Mouse (Mus musculus) large intestine, adult 2 months (tissue): ENCODE measurements around the gene Senp1. TPM values are rescaled to one million over a fixed set of nuclear protein-coding genes. Genes with fewer than 3 reads are reported as not detected.

Experiments used
- DNase-seq: peaks from one replicate; pipeline ENCODE4 v3.0.0-alpha.2; 2012; ENCODE audit warnings: low read depth, low spot score
- WGBS: fragments of 180-500 bp; shearing (Covaris S2); methylation state at CpG from one replicate; pipeline ENCODE4 v1.1.7; 2018; 5-methylcytosine and 5-hydroxymethylcytosine counted together
- polyA plus RNA-seq: library from polyadenylated mRNA; depleted of rRNA; stranded (reverse); fragments of >200 nt; gene quantifications from 2 replicates; pipeline ENCODE4 v1.2.3, GENCODE M21; 2012

The Senp1 gene
- polyA plus RNA-seq, 1 experiment, result 9.3 TPM

DNA sequence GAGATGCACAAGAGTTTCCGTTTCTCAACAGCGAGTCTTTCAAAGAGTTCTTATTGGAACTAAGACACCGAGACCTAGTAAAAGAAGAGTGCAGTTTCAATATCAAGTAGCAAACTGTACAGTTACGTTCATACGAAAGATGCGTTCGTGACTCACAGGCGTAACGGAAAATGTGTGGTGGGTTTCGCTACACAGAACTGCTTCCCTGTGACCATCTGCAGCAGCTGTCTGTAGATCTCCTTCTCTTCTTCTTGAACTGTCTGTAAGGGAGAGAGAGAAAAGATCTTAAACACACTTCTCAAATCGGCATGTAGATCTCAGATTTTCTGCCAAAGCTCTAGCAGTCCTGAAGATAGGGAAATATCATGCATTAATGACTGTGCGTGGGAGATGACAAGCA, 26.9 kb downstream of the Senp1 start:
- DNase-seq, result no peak
- WGBS, result 94% methylated on average over 12 of the region's 12 CpGs

- DNase-seq, result no peak
- 85% methylated on average over 5 of the region's 5 CpGs for WGBS
These were observed 27.7 kb downstream of the Senp1 start for GRCm38 (mm10) chr15:98065881-98066280.

DNA sequence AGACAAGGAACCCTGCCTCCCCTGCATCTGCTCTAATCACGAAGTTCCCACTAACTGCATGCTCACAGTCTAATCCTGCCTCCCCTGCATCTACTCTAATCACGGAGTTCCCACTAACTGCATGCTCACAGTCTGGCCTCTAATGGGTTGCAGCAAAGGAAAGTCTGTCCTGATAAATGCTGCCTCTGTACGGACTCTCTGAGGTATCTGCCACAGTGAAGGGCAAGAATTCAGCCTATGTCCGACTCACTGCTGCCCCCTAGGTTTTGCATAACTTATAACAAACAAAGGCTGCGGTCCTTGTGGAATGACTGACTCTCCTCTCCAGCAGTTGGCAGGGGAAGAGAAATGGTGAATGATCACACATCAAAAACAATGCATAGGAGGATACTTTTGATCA, 38.3 kb downstream of the Senp1 start:
- 42% methylated on average over 5 of the region's 5 CpGs for WGBS
- DNase-seq, result no peak

DNA sequence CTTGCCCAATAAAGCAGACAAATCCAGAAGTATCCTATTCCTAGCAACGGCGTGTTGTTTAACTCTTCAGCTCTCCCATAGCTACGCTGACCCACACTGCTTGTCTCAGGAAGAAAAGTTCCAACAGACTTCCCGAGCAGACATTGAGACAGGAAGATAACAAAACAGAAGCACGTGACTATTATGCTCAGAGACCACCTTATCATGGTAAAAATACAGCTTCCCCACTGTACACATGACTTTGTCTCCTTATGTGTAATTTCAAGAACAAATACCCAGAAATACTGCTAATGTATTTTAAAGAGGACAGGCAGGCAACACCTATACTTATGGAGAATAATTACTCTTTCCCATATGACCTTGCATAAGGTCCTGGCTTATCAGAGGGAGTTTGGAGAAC, 41.9 kb downstream of the Senp1 start:
- DNase-seq, result no peak
- 90% methylated on average over 5 of the region's 5 CpGs for WGBS

GRCm38 (mm10) chr15:98048918-98049700, 44.4 kb downstream of the Senp1 start:
- WGBS, result 85% methylated on average over 13 of the region's 13 CpGs
- DNase-seq, result no peak

DNA sequence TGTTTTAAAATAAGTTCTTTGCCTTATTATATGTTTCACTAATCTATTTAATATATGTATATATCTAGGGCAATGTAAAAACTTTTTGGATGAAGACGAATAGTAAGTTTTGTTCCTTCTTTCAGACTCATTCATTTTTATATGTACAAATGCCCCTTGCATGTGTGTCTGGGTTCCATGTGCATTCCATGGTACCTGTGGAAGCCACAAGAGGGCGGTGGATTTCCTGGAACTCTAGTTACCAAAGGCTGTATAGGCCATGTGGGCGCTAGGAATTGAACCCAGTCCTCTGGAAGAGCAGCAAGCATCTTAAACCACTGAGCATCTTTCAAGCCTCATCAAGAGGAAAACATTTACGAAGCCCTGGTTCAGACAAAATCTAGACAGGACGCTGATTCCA, 49.2 kb downstream of the Senp1 start:
- 97% methylated on average over 5 of the region's 5 CpGs for WGBS
- no peak for DNase-seq

DNA sequence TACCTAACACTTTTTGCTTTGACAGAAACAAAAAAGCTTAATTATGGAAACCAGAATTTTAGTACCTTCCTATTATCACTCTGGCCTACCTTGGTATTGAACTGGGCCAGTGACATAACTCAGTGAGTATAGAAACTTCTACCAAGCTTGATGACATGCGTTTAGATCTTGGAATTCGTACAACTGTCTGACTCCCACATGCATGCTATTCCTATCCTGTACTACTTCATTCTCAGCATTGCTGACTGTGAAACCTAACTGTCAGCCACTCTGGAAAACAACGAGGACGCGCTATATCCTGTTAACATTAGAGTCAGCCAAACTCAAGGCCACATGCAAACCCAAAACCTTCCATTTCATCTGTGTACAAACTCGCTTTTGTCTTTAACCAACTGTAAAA, 49.6 kb downstream of the Senp1 start:
- 95% methylated on average over 6 of the region's 6 CpGs for WGBS
- DNase-seq, result no peak

GRCm38 (mm10) chr15:98042508-98042907, 51.0 kb downstream of the Senp1 start:
- DNase-seq, result no peak
- WGBS, result 92% methylated on average over 12 of the region's 12 CpGs

- DNase-seq, result no peak
- WGBS, result 92% methylated on average over 10 of the region's 10 CpGs
These were observed 53.9 kb downstream of the Senp1 start for GRCm38 (mm10) chr15:98039682-98040081.

- WGBS, result 96% methylated on average over 5 of the region's 5 CpGs
- no peak for DNase-seq
These were observed 57.0 kb downstream of the Senp1 start for GRCm38 (mm10) chr15:98036578-98036977.

DNA sequence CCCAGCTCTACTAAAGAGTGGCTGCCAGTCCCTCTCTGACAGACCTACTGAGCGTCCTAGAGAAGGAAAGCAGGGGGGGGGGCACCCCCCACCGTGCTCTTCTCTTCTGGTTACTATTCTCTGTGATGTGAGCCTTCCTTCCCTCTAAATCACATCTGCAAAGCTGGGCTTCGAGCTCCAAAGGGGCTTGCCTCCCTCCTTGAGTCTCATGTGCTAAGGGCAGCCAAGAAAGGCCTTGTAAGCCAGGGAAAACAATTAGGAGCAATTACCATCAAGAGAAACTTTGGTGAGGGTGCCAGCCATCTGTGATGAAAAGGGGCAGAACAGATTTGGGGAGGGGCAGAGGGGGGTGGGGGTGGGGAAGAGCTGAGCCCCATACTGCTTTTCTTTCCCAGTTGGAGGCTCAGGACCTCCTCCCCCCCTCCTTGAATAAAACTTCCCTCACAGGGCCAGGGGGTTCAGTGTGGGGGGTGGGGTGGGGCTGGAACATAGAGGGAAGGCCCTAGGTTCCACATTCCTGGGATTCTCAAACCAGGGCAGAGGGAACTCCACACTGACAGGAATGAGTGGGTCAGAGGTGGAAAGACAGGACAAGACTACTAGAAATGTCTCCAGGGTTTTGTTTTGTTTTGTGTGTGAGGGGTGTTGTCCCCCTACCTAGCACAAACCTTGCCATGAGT, 58.3 kb downstream of the Senp1 start:
- no peak for DNase-seq
- 39% methylated on average over 3 of the region's 3 CpGs for WGBS

DNA sequence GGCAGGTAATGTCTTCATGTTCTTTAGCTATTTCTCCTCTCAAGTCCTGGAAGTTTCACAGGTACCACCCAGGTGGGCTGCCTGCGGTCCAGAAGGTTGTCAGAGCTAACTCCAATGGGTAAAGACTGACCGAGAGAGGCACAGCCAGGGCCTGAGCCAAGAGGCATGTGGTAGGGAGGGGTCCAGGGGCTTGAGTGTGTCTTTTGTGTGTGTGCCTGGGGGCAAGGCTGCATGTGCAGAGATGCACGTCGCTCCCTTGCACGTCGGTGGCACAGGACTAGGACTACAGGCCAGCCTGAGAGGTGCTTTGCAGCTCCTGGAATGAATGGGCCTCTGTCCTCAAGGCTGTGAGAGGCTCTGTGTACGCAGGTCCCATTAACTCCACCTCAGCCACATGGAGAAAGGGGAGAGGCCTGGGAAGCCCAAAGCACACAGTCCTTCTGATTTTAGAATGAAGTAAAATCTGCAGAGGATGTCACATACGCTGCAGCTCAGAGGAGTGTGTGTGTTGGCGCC, 60.3 kb downstream of the Senp1 start:
- no peak for DNase-seq
- WGBS, result 70% methylated on average over 9 of the region's 9 CpGs

- WGBS, result 73% methylated on average over 6 of the region's 6 CpGs
These were observed 63.7 kb downstream of the Senp1 start for GRCm38 (mm10) chr15:98029798-98030197.

GRCm38 (mm10) chr15:98026967-98027904, 66.3 kb downstream of the Senp1 start:
- WGBS, result 34% methylated on average over 12 of the region's 12 CpGs
- DNase-seq, result no peak

More at GRCm38 (mm10) chr15:98029798-98030197, 63.7 kb downstream of the Senp1 start:
- no peak for DNase-seq

- no peak for DNase-seq
- 57% methylated on average over 4 of the region's 4 CpGs for WGBS
These were observed 67.9 kb downstream of the Senp1 start for GRCm38 (mm10) chr15:98025611-98026010.

GRCm38 (mm10) chr15:98023137-98023536, 70.4 kb downstream of the Senp1 start:
- WGBS, result 33% methylated on average over 3 of the region's 3 CpGs
- DNase-seq, result no peak

DNA sequence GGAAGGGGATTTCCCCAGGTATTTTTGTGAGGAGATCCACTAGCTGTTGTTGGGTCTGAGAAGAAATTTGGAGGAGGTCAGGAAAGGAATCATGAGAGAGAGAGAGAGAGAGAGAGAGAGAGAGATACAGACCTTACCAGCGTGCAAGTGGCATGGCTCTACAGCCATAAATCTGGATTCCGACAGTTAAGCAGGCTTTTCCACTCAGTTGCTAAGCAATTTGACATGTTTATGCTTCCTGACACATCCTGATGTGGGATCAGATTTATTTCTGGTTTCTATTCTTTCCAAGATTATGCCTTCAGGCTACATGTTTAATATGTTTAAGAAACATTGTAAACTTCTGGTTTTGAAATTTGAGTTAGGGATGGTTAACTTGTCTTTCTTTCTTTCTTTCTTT, 71.7 kb downstream of the Senp1 start:
- WGBS, result 8% methylated on average over 2 of the region's 2 CpGs

GRCm38 (mm10) chr15:98019047-98019446, 74.5 kb downstream of the Senp1 start:
- DNase-seq, result no peak
- 57% methylated on average over 3 of the region's 3 CpGs for WGBS

More for the DNA sequence above, 71.7 kb downstream of the Senp1 start:
- no peak for DNase-seq

DNA sequence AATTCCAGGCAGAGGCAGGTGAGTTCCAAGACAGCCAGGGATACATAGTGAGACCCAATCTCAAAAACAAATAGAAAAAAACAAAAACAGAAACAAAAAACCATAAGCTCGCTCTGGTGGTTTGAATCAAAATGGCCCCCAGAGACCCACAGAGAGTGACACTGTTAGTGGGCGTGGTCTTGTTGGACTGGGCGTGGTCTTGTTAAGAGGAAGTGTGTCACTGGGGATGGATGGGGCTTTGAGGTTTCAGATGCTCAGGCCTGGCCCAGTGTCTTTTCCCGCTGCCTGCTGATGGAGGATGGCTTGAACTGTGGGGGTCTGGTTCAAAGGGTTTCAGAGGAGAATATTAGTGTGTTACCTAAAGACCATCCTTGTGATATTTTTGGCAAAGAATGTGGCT, 75.6 kb downstream of the Senp1 start:
- DNase-seq, result no peak
- 73% methylated on average over 4 of the region's 4 CpGs for WGBS

DNA sequence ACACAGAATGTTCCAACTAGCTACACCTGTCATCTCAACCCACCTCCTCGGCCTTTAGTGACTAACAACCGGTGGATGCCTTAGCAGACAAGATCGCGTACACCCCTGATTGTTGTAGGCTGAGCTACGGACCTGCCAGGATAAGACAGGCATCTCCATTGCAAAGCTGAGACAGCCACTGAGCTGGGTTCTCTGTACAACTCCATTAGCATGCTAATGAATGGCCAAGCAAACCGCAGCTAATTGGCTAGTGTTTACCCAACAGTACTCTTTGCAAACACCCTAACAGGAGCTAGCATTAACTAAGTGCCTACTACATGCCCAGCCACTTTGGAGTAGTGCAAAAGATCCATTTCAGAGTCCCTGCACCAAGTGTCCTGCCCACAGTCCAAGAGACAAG, 80.7 kb downstream of the Senp1 start:
- WGBS, result 64% methylated on average over 6 of the region's 6 CpGs

More for the DNA sequence above, 80.7 kb downstream of the Senp1 start:
- no peak for DNase-seq
